Mouse (Mus musculus): ENCODE data around the gene Gm45015. TPM values are rescaled to one million over a fixed set of nuclear protein-coding genes. Genes with fewer than 3 reads are reported as not detected.

Gene Gm45015
- polyA plus RNA-seq, 1 experiment from 2014 or later, result not detected

Other genes starting within 250 kb of the Gm45015 start
- 2.9 and 4.7 TPM in 2 replicates for gene Xlr3a, start 239.7 kb downstream of the Gm45015 start, polyA plus RNA-seq (2014; fragmentation: Nextera tagmentation; extraction: Ambion mirVana)
- 0.61 and 1.5 TPM in 2 replicates for gene Gm14685, start 219.8 kb downstream of the Gm45015 start, polyA plus RNA-seq (2014; fragmentation: Nextera tagmentation; extraction: Ambion mirVana)
- not detected in 2 replicates for gene Xlr5b, start 188.0 kb downstream of the Gm45015 start, polyA plus RNA-seq (2014; fragmentation: Nextera tagmentation; extraction: Ambion mirVana)
- gene DXBay18, start 187.4 kb downstream of the Gm45015 start, polyA plus RNA-seq (2014; fragmentation: Nextera tagmentation; extraction: Ambion mirVana), result 0.72 and 0.86 TPM in 2 replicates
- gene Spin2d, start 159.9 kb downstream of the Gm45015 start, polyA plus RNA-seq (2014; fragmentation: Nextera tagmentation; extraction: Ambion mirVana), result not detected in 2 replicates
- 7.7 and 16.2 TPM in 2 replicates for gene Xlr3b, start 144.6 kb downstream of the Gm45015 start, polyA plus RNA-seq (2014; fragmentation: Nextera tagmentation; extraction: Ambion mirVana)
- gene Xlr4b, start 122.5 kb downstream of the Gm45015 start, polyA plus RNA-seq (2014; fragmentation: Nextera tagmentation; extraction: Ambion mirVana), result 0.38 TPM in 1 of 2 replicates, not detected in the other
- 30.3 and 34.9 TPM in 2 replicates for gene F8a, start 108.5 kb downstream of the Gm45015 start, polyA plus RNA-seq (2014; fragmentation: Nextera tagmentation; extraction: Ambion mirVana)
- gene Xlr4c, start 93.7 kb downstream of the Gm45015 start, polyA plus RNA-seq (2014; fragmentation: Nextera tagmentation; extraction: Ambion mirVana), result 0.28 TPM in 1 of 2 replicates, not detected in the other
- 0.19 and 0.25 TPM in 2 replicates for gene Xlr3c, start 71.5 kb downstream of the Gm45015 start, polyA plus RNA-seq (2014; fragmentation: Nextera tagmentation; extraction: Ambion mirVana)
- gene Xlr5a, start 43.9 kb downstream of the Gm45015 start, polyA plus RNA-seq (2014; fragmentation: Nextera tagmentation; extraction: Ambion mirVana), result not detected in 2 replicates
- gene Xlr5c, start 43.9 kb downstream of the Gm45015 start, polyA plus RNA-seq (2014; fragmentation: Nextera tagmentation; extraction: Ambion mirVana), result not detected in 2 replicates
- gene Zfp275, start 5.8 kb upstream of the Gm45015 start, polyA plus RNA-seq (2014; fragmentation: Nextera tagmentation; extraction: Ambion mirVana), result 12.3 and 13.5 TPM in 2 replicates
- not detected in 2 replicates for gene Gm18336, start 61.9 kb upstream of the Gm45015 start, polyA plus RNA-seq (2014; fragmentation: Nextera tagmentation; extraction: Ambion mirVana)
- gene Zfp92, start 74.3 kb upstream of the Gm45015 start, polyA plus RNA-seq (2014; fragmentation: Nextera tagmentation; extraction: Ambion mirVana), result 0.65 and 0.87 TPM in 2 replicates
- not detected in 2 replicates for gene Trex2, start 98.5 kb upstream of the Gm45015 start, polyA plus RNA-seq (2014; fragmentation: Nextera tagmentation; extraction: Ambion mirVana)
- gene Haus7, start 122.2 kb upstream of the Gm45015 start, polyA plus RNA-seq (2014; fragmentation: Nextera tagmentation; extraction: Ambion mirVana), result 67.1 and 69.1 TPM in 2 replicates
- 9.2 and 30.6 TPM in 2 replicates for gene Bgn, start 146.8 kb upstream of the Gm45015 start, polyA plus RNA-seq (2014; fragmentation: Nextera tagmentation; extraction: Ambion mirVana)
- gene Atp2b3, start 166.2 kb upstream of the Gm45015 start, polyA plus RNA-seq (2014; fragmentation: Nextera tagmentation; extraction: Ambion mirVana), result 4.9 and 5.0 TPM in 2 replicates